Mouse (Mus musculus) myocyte (in vitro differentiated cells): ENCODE measurements at regions not wholly inside any gene's neighbourhood (a gene's known extent, or its start where the extent isn't known, plus 50 kb on each side); places are given as distances from the start of the nearest gene placed in this dataset.
A peak's percentile ranks its signal among the peaks of the same experiment; 100 is the strongest.

Experiments
- H3K27me3 ChIP-seq: one replicate; pipeline ENCODE4 v1.6.1; 2011; ENCODE audit not compliant: control insufficient read depth, insufficient read depth, insufficient read length
- H3K36me3 ChIP-seq: one replicate; pipeline ENCODE4 v1.6.1; 2011; ENCODE audit not compliant: control insufficient read depth, insufficient read depth
- H3K4me2 ChIP-seq: one replicate; pipeline ENCODE4 v1.6.1; 2011; ENCODE audit warnings: low read depth, control low read depth
- H3K4me3 ChIP-seq: one replicate; pipeline ENCODE4 v1.5.1; 2011; ENCODE audit warnings: mild to moderate bottlenecking, control low read depth, moderate library complexity
- H3K79me2 ChIP-seq: one replicate; pipeline ENCODE4 v1.6.1; 2011; ENCODE audit not compliant: control insufficient read depth, insufficient read depth
- H3ac ChIP-seq: one replicate; pipeline ENCODE4 v1.6.1; 2011; ENCODE audit not compliant: control insufficient read depth, insufficient read length
- CEBPB ChIP-seq: IDR thresholded peaks from 2 replicates; pipeline ENCODE4 v1.6.1; 2011; ENCODE audit warnings: mild to moderate bottlenecking, moderate library complexity; ENCODE audit not compliant: poor library complexity, insufficient read depth, severe bottlenecking
- E2F4 ChIP-seq: IDR thresholded peaks from one replicate; pipeline ENCODE4 v1.6.1; 2011; ENCODE audit warnings: mild to moderate bottlenecking, control low read depth, moderate library complexity; ENCODE audit not compliant: insufficient read depth
- MAX ChIP-seq: IDR thresholded peaks from one replicate; pipeline ENCODE4 v1.6.1; 2011; ENCODE audit warnings: low read depth, mild to moderate bottlenecking, control low read depth
- MYOD1 ChIP-seq, 3 experiments: IDR thresholded peaks; one replicate each; pipeline ENCODE4 v1.6.1; 2011; ENCODE audit warnings: control low read depth in 2 of 3, low read depth in 2 of 3, mild to moderate bottlenecking in 2 of 3, moderate library complexity in 1 of 3; ENCODE audit not compliant: insufficient read length in 2 of 3, control insufficient read depth in 1 of 3
- MYOG ChIP-seq, 3 experiments: IDR thresholded peaks; one replicate each; pipeline ENCODE4 v1.6.1; 2011; ENCODE audit warnings: control low read depth in 2 of 3, low read depth in 2 of 3, mild to moderate bottlenecking in 2 of 3; ENCODE audit not compliant: insufficient read length in 2 of 3, control insufficient read depth in 1 of 3, insufficient read depth in 1 of 3
- POLR2A ChIP-seq: IDR thresholded peaks from one replicate; pipeline ENCODE4 v1.6.1; 2011; ENCODE audit warnings: low read depth, mild to moderate bottlenecking, control low read depth, moderate library complexity; ENCODE audit not compliant: insufficient read length
- POLR2AphosphoS2 ChIP-seq: IDR thresholded peaks from one replicate; pipeline ENCODE4 v1.6.1; 2011; ENCODE audit warnings: low read depth, control low read depth; ENCODE audit not compliant: insufficient read length
- REST ChIP-seq: IDR thresholded peaks from one replicate; pipeline ENCODE4 v1.6.1; 2011; ENCODE audit warnings: mild to moderate bottlenecking, control low read depth, moderate library complexity; ENCODE audit not compliant: insufficient read depth, insufficient read length
- SRF ChIP-seq: IDR thresholded peaks from one replicate; pipeline ENCODE4 v1.6.1; 2011; ENCODE audit warnings: low read depth; ENCODE audit not compliant: control insufficient read depth, insufficient read length
- TCF12 ChIP-seq: IDR thresholded peaks from one replicate; pipeline ENCODE4 v1.6.1; 2011; ENCODE audit warnings: mild to moderate bottlenecking, control low read depth; ENCODE audit not compliant: poor library complexity, insufficient read depth, severe bottlenecking
- TCF3 ChIP-seq: IDR thresholded peaks from one replicate; pipeline ENCODE4 v1.6.1; 2011; ENCODE audit warnings: low read depth, control low read depth; ENCODE audit not compliant: insufficient read length
- USF1 ChIP-seq: IDR thresholded peaks from one replicate; pipeline ENCODE4 v1.6.1; 2011; ENCODE audit warnings: low read depth, mild to moderate bottlenecking, control low read depth, moderate library complexity

- H3K27me3 ChIP-seq: no peaks in the 10 kb centered on the region
- no peaks in the 10 kb centered on the region for H3K79me2 ChIP-seq
- H3K36me3 ChIP-seq: no peaks in the 10 kb centered on the region
- no peak overlapping the region for H3K4me3 ChIP-seq
- no peak overlapping the region for H3K4me2 ChIP-seq
- no peak for TF ChIP-seq TCF12
- TF ChIP-seq TCF3: no peak
- no peak for TF ChIP-seq SRF
- TF ChIP-seq REST: no peak
- TF ChIP-seq POLR2AphosphoS2: no peak
- TF ChIP-seq E2F4: no peak
- no peak for TF ChIP-seq POLR2A
- no peak for TF ChIP-seq MAX
- TF ChIP-seq MYOD1 (IDR thresholded peaks at IDR 0.05; ENCODE audit: control insufficient read depth in 1 of 3, insufficient read length in 2 of 3, low read depth in 2 of 3): no peak
- no peak for TF ChIP-seq USF1
- no peak for TF ChIP-seq MYOG (IDR thresholded peaks at IDR 0.05; ENCODE audit: control insufficient read depth in 1 of 3, insufficient read depth in 1 of 3, insufficient read length in 2 of 3, low read depth in 2 of 3)
- no peak for TF ChIP-seq CEBPB
- H3ac ChIP-seq: no peak overlapping the region
These were observed 50.8 kb upstream of the Ptpn13 start for GRCm38 (mm10) chr5:103374162-103374561.

- no peak overlapping the region for H3K4me3 ChIP-seq
- TF ChIP-seq MAX: no peak
- no peak for TF ChIP-seq E2F4
- TF ChIP-seq POLR2AphosphoS2: no peak
- TF ChIP-seq MYOD1 (IDR thresholded peaks at IDR 0.05; ENCODE audit: control insufficient read depth in 1 of 3, insufficient read length in 2 of 3, low read depth in 2 of 3): no peak
- no peak for TF ChIP-seq CEBPB
- no peak for TF ChIP-seq USF1
- TF ChIP-seq TCF12: no peak
- no peak for TF ChIP-seq TCF3
- TF ChIP-seq REST: no peak
- TF ChIP-seq SRF: no peak
- TF ChIP-seq POLR2A: no peak
- TF ChIP-seq MYOG (IDR thresholded peaks at IDR 0.05; ENCODE audit: control insufficient read depth in 1 of 3, insufficient read depth in 1 of 3, insufficient read length in 2 of 3, low read depth in 2 of 3): no peak
- no peaks in the 10 kb centered on the region for H3K27me3 ChIP-seq
- H3K4me2 ChIP-seq: no peak overlapping the region
- no peaks in the 10 kb centered on the region for H3K36me3 ChIP-seq
- no peaks in the 10 kb centered on the region for H3K79me2 ChIP-seq
- no peak overlapping the region for H3ac ChIP-seq
These were observed 51.9 kb upstream of the Ptpn13 start for GRCm38 (mm10) chr5:103373089-103373488.

GRCm38 (mm10) chr5:103370456-103370855 lies 54.5 kb upstream of the Ptpn13 start:
- Histone ChIP-seq H3K4me2 (no peak overlapping the region), H3K27me3 (no peaks in the 10 kb centered on the region), H3K36me3 (no peaks in the 10 kb centered on the region), H3ac (no peak overlapping the region), H3K79me2 (no peaks in the 10 kb centered on the region), H3K4me3 (no peak overlapping the region)
- TF ChIP-seq REST (no peak), MAX (no peak), TCF3 (no peak), USF1 (no peak)

- Histone ChIP-seq H3ac (no peak overlapping the region), H3K79me2 (no peaks in the 10 kb centered on the region), H3K27me3 (no peaks in the 10 kb centered on the region), H3K36me3 (no peaks in the 10 kb centered on the region), H3K4me2 (no peak overlapping the region), H3K4me3 (no peak overlapping the region)
- no peak for TF ChIP-seq POLR2A
- no peak for TF ChIP-seq USF1
- TF ChIP-seq E2F4: no peak
- TF ChIP-seq REST: no peak
- TF ChIP-seq CEBPB: no peak
- TF ChIP-seq SRF: no peak
- no peak for TF ChIP-seq POLR2AphosphoS2
These were observed 56.0 kb upstream of the Ptpn13 start for GRCm38 (mm10) chr5:103368993-103369392.

- H3K4me2 ChIP-seq: peak overlapping the region; percentile 4
- no peaks in the 10 kb centered on the region for H3K79me2 ChIP-seq
- no peaks in the 10 kb centered on the region for H3K27me3 ChIP-seq
- no peak overlapping the region for H3K4me3 ChIP-seq
- no peaks in the 10 kb centered on the region for H3K36me3 ChIP-seq
- TF ChIP-seq MYOD1 (IDR thresholded peaks at IDR 0.05; ENCODE audit: control insufficient read depth in 1 of 3, insufficient read length in 2 of 3, low read depth in 2 of 3): no peak
- TF ChIP-seq SRF: no peak
- no peak for TF ChIP-seq TCF3
- TF ChIP-seq CEBPB: no peak
- TF ChIP-seq E2F4: no peak
- no peak for TF ChIP-seq REST
- no peak for TF ChIP-seq MYOG (IDR thresholded peaks at IDR 0.05; ENCODE audit: control insufficient read depth in 1 of 3, insufficient read depth in 1 of 3, insufficient read length in 2 of 3, low read depth in 2 of 3)
- no peak overlapping the region for H3ac ChIP-seq
These were observed 57.8 kb upstream of the Ptpn13 start for GRCm38 (mm10) chr5:103367201-103367671.
